Mouse (Mus musculus) neural tube, embryonic 11.5 days (tissue): Measurements from ENCODE around the gene Ston1. TPM values are rescaled to one million over a fixed set of nuclear protein-coding genes. Genes with fewer than 3 reads are reported as not detected.

Experiments
- ATAC-seq: fragments of 200-750 bp; cut with Nextera tagmentation; 2 replicates; pipeline ENCODE4 v1.8.0; 2017; ENCODE audit warnings: moderate number of reproducible peaks, mild to moderate bottlenecking, moderate TSS enrichment, moderate library complexity; ENCODE audit not compliant: insufficient read depth, low FRiP score, low TSS enrichment
- DNase-seq: peaks from one replicate; pipeline ENCODE4 v3.0.0-alpha.2; 2015; ENCODE audit warnings: low spot score
- H3K27ac ChIP-seq: fragments of 300-500 bp; sonication (generic); 2 replicates; pipeline ENCODE4 v1.5.1; 2014; ENCODE audit warnings: low read depth, mild to moderate bottlenecking, low read length
- H3K27me3 ChIP-seq: fragments of 300-500 bp; sonication (generic); 2 replicates; pipeline ENCODE4 v1.6.1; 2014; ENCODE audit warnings: mild to moderate bottlenecking, low read length, mixed read lengths; ENCODE audit not compliant: control insufficient read depth, insufficient read depth
- H3K36me3 ChIP-seq: fragments of 300-500 bp; sonication (generic); 2 replicates; pipeline ENCODE4 v1.6.1; 2014; ENCODE audit warnings: mild to moderate bottlenecking, low read length, moderate library complexity, mixed read lengths; ENCODE audit not compliant: control insufficient read depth, insufficient read depth
- H3K4me1 ChIP-seq: fragments of 300-500 bp; sonication (generic); 2 replicates; pipeline ENCODE4 v1.6.1; 2014; ENCODE audit warnings: low read length, mixed read lengths; ENCODE audit not compliant: control insufficient read depth, insufficient read depth
- H3K4me2 ChIP-seq: fragments of 300-500 bp; sonication (generic); 2 replicates; pipeline ENCODE4 v1.6.1; 2014; ENCODE audit warnings: low read depth, mild to moderate bottlenecking, moderate library complexity
- H3K4me3 ChIP-seq: fragments of 300-500 bp; sonication (generic); 2 replicates; pipeline ENCODE4 v1.5.1; 2014; ENCODE audit warnings: low read depth, low read length
- H3K9ac ChIP-seq: fragments of 300-500 bp; sonication (generic); 2 replicates; pipeline ENCODE4 v1.6.1; 2014; ENCODE audit warnings: mild to moderate bottlenecking, low read length
- H3K9me3 ChIP-seq: fragments of 300-500 bp; sonication (generic); 2 replicates; pipeline ENCODE4 v1.6.1; 2016; ENCODE audit warnings: low read length; ENCODE audit not compliant: control insufficient read depth
- WGBS: fragments of 180-500 bp; shearing (Covaris S2); extraction: QIAGEN DNeasy Blood & Tissue Kit; methylation state at CpG from one replicate; pipeline ENCODE4 v1.1.7; 2014; 5-methylcytosine and 5-hydroxymethylcytosine counted together
- polyA plus RNA-seq: library from polyadenylated mRNA; unstranded; fragments of >200 nt; fragmentation: Nextera tagmentation; extraction: Ambion mirVana; gene quantifications from 2 replicates; pipeline ENCODE4 v1.2.1, GENCODE M21; 2014

The Ston1 gene
- polyA plus RNA-seq, 1 experiment from 2014 or later: 2.8 TPM

DNA sequence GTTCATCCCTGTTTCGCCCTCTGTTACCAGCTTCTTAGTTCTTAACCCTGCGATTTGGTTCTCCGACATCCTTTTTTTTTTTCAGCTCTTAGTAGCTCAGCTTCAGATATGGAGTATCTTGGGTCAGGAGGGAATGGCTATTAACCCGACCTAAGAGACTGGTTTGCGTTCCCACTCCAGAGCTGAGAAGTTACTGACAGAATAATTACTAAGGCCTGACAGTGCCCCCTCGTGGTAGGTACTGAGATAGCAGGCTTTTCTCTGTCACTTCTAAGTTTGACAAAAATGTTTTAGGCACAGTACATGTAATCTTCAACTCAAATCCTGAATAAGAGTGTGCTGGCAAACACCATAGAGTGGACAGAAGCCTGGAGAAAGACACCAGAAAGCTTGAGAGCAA lies 43.5 kb downstream of the Ston1 start:
- no peak for ATAC-seq
- peak; percentile 72 for DNase-seq
- Histone ChIP-seq H3K4me2 (no peak overlapping the region), H3K4me1 (peaks cover 4% of the 10 kb centered on the region), H3K9ac (no peak overlapping the region), H3K27ac (no peak overlapping the region), H3K4me3 (no peak overlapping the region), H3K9me3 (no peaks in the 10 kb centered on the region), H3K27me3 (no peaks in the 10 kb centered on the region), H3K36me3 (no peaks in the 10 kb centered on the region)
- 30% methylated on average over 6 of the region's 6 CpGs for WGBS

DNA sequence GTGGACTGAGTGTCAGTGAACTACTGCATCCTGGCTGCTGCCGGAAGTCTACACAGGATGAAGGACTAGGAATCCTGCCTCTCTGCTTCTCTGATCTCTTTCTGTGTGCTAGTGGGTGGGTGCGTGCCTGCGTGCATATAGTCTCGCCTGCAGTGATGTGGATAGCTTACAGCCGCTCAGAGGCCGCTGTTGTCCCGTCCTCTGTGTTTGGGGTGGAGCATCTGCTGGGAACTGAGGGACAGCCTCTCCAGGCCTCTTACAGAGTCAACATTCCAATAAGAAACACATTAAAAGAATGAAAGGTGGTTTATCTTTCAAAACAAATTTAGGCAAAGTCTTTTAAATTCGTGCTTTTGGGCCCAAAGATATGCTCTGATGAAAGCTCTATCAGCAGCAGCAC lies 44.4 kb downstream of the Ston1 start:
- no peak overlapping the region for H3K4me3 ChIP-seq
- H3K9me3 ChIP-seq: no peaks in the 10 kb centered on the region
- no peak overlapping the region for H3K27ac ChIP-seq
- ATAC-seq: no peak
- no peaks in the 10 kb centered on the region for H3K36me3 ChIP-seq
- no peaks in the 10 kb centered on the region for H3K27me3 ChIP-seq
- H3K9ac ChIP-seq: no peak overlapping the region
- peaks cover 1% of the 10 kb centered on the region for H3K4me1 ChIP-seq
- H3K4me2 ChIP-seq: no peak overlapping the region
- no peak for DNase-seq
- 89% methylated on average over 8 of the region's 8 CpGs for WGBS

GRCm38 (mm10) chr17:88644876-88645275 lies 47.4 kb downstream of the Ston1 start:
- Histone ChIP-seq H3K27ac (no peak overlapping the region), H3K4me3 (no peak overlapping the region), H3K36me3 (no peaks in the 10 kb centered on the region), H3K4me1 (no peaks in the 10 kb centered on the region), H3K9me3 (no peaks in the 10 kb centered on the region), H3K27me3 (no peaks in the 10 kb centered on the region), H3K4me2 (no peak overlapping the region), H3K9ac (no peak overlapping the region)
- DNase-seq (no peak), ATAC-seq (no peak)
- 93% methylated on average over 7 of the region's 7 CpGs for WGBS

GRCm38 (mm10) chr17:88645299-88645698 lies 47.8 kb downstream of the Ston1 start:
- Histone ChIP-seq H3K27ac (no peak overlapping the region), H3K4me1 (no peaks in the 10 kb centered on the region), H3K9me3 (no peaks in the 10 kb centered on the region), H3K4me2 (no peak overlapping the region), H3K27me3 (no peaks in the 10 kb centered on the region), H3K4me3 (no peak overlapping the region), H3K36me3 (no peaks in the 10 kb centered on the region), H3K9ac (no peak overlapping the region)
- 92% methylated on average over 11 of the region's 11 CpGs for WGBS
- no peak for ATAC-seq
- no peak for DNase-seq

DNA sequence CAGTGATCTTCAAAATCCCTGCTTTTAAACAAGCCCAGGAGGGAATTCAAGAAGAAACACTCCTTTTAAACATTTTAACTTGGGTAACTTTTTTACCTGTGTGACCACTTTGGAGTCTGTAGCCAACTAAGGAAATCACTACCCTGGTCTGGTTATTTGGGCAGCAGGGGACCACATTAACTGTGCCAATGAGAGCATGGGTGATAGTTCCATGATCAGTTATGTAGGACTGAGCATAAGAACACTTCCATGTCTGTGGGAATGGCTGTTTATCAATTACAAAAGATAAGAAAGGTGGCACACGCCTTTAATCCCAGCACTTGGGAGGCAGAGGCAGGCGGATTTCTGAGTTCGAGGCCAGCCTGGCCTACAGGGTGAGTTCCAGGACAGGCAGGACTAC lies 49.7 kb downstream of the Ston1 start:
- DNase-seq: no peak
- Histone ChIP-seq H3K4me3 (no peak overlapping the region), H3K9ac (no peak overlapping the region), H3K4me1 (no peaks in the 10 kb centered on the region), H3K9me3 (no peaks in the 10 kb centered on the region), H3K4me2 (no peak overlapping the region), H3K36me3 (no peaks in the 10 kb centered on the region), H3K27ac (no peak overlapping the region), H3K27me3 (no peaks in the 10 kb centered on the region)
- no peak for ATAC-seq
- 93% methylated on average over 3 of the region's 3 CpGs for WGBS

DNA sequence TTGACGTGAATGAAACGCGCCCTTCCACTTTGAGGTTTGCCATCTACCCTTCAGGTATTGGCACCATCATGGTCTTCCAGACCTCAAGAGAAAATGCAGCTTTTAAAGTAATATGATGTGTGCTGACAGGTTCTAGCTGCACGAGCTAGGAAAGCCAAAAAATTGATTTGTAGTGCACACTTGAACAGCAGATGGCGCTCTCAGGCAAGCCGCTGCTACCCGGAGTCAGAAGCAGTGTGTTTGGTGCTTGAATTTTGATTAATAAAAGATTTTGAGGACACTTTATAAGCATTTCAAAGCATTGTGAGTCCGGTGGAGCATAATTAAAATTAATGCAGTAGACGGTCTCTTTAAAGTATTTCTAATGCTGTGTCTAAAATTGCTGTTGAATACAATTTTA lies 54.5 kb downstream of the Ston1 start:
- H3K4me3 ChIP-seq: no peak overlapping the region
- H3K27me3 ChIP-seq: no peaks in the 10 kb centered on the region
- H3K9ac ChIP-seq: no peak overlapping the region
- H3K4me1 ChIP-seq: no peaks in the 10 kb centered on the region
- H3K4me2 ChIP-seq: no peak overlapping the region
- WGBS: 10% methylated on average over 9 of the region's 9 CpGs
- H3K27ac ChIP-seq: no peak overlapping the region
- no peaks in the 10 kb centered on the region for H3K9me3 ChIP-seq
- DNase-seq (peak; percentile 75), ATAC-seq (no peak)
- H3K36me3 ChIP-seq: no peaks in the 10 kb centered on the region

DNA sequence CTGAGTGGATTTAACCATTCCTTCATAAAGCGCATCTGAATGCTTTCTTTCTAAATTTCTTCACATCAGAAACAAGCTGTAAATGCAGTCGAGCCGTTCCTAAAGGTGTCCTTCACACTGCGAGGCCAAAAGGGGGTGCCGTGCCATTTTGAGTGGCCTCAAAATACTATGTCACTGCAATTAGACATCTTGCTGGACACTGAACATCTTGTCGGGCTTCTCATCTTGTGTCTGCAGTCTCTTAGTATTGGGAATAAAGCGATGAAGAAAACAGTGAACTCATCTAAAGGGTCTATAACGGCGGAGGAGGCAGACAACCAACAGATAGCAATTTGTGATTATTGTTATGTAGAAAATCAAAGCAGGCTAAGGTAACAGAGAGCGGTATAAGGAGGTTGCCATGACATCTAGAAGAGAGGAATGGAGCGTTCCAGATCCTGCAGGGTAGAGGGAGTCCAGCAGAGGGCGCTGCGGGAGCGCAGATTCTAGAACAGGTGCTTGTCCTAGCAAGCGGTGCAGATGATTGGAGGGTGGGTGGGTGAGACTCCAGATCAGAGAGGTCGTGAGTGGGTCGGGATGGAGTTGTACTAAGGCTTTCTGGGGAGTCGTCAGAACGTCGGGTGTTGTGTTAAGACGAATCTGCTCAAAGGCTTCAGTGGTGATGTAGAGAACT lies 55.4 kb downstream of the Ston1 start:
- H3K4me3 ChIP-seq: no peak overlapping the region
- H3K9ac ChIP-seq: no peak overlapping the region
- WGBS: 22% methylated on average over 21 of the region's 21 CpGs
- no peak overlapping the region for H3K27ac ChIP-seq
- H3K36me3 ChIP-seq: no peaks in the 10 kb centered on the region
- H3K27me3 ChIP-seq: no peaks in the 10 kb centered on the region
- H3K9me3 ChIP-seq: no peaks in the 10 kb centered on the region
- ATAC-seq (peak; percentile 62), DNase-seq (peak; percentile 86)
- H3K4me2 ChIP-seq: no peak overlapping the region
- no peaks in the 10 kb centered on the region for H3K4me1 ChIP-seq

- Histone ChIP-seq H3K4me1 (no peaks in the 10 kb centered on the region), H3K4me2 (no peak overlapping the region), H3K9me3 (no peaks in the 10 kb centered on the region), H3K4me3 (no peak overlapping the region), H3K27me3 (no peaks in the 10 kb centered on the region), H3K36me3 (no peaks in the 10 kb centered on the region), H3K9ac (no peak overlapping the region), H3K27ac (no peak overlapping the region)
- no peak for ATAC-seq
- 81% methylated on average over 4 of the region's 4 CpGs for WGBS
- no peak for DNase-seq
Measured at GRCm38 (mm10) chr17:88653375-88653769, 55.9 kb downstream of the Ston1 start.

GRCm38 (mm10) chr17:88658510-88658909 lies 61.0 kb downstream of the Ston1 start:
- Histone ChIP-seq H3K27ac (no peak overlapping the region), H3K36me3 (no peaks in the 10 kb centered on the region), H3K4me2 (no peak overlapping the region), H3K4me1 (no peaks in the 10 kb centered on the region), H3K27me3 (no peaks in the 10 kb centered on the region), H3K9ac (no peak overlapping the region), H3K9me3 (no peaks in the 10 kb centered on the region), H3K4me3 (no peak overlapping the region)
- no peak for ATAC-seq
- WGBS: 83% methylated on average over 6 of the region's 6 CpGs
- no peak for DNase-seq
